In genomic region chr11:69070590-69071222, GRCm38 (mm10) we compare ENCODE assay signal across 7 mouse cellular contexts. TPM values are rescaled to one million over a fixed set of nuclear protein-coding genes. Genes with fewer than 3 reads are reported as not detected.
DNase-seq lines count a peak whose midpoint lies in the region; ATAC-seq lines count a peak whose summit lies in the region.

TSS of gene Tmem107 (plus strand) at chr11:69070806.

- H3K9ac ChIP-seq in embryonic facial prominence, embryonic 12.5 days: peak within 1 kb of the TSS; percentile 78
- H3K9ac ChIP-seq in limb, embryonic 13.5 days: peak within 1 kb of the TSS; percentile 88
- peak within 1 kb of the TSS; percentile 80 for H3K9ac ChIP-seq in midbrain, embryonic 16.5 days (ENCODE audit: low read depth, low read length)

- under 1% methylated on average over 47 of the region's 47 CpGs for WGBS in embryonic facial prominence, embryonic 12.5 days
- under 1% methylated on average over 47 of the region's 47 CpGs for WGBS in limb, embryonic 13.5 days
- WGBS in midbrain, embryonic 16.5 days: under 1% methylated on average over 47 of the region's 47 CpGs

- H3K36me3 ChIP-seq in embryonic facial prominence, embryonic 12.5 days: no peaks in the 10 kb centered on the region
- H3K36me3 ChIP-seq in limb, embryonic 13.5 days: no peaks in the 10 kb centered on the region
- H3K36me3 ChIP-seq in midbrain, embryonic 16.5 days (ENCODE audit: control insufficient read depth, insufficient read depth, low read length): no peaks in the 10 kb centered on the region

- H3K4me1 ChIP-seq in embryonic facial prominence, embryonic 12.5 days: peaks cover 29% of the 10 kb centered on the region
- H3K4me1 ChIP-seq in limb, embryonic 13.5 days: peaks cover 34% of the 10 kb centered on the region
- peaks cover 35% of the 10 kb centered on the region for H3K4me1 ChIP-seq in midbrain, embryonic 16.5 days (ENCODE audit: control insufficient read depth, insufficient read depth, low read length)

- peak within 1 kb of the TSS; percentile 92 for H3K27ac ChIP-seq in embryonic facial prominence, embryonic 12.5 days
- peak within 1 kb of the TSS; percentile 93 for H3K27ac ChIP-seq in limb, embryonic 13.5 days
- peak within 1 kb of the TSS; percentile 92 for H3K27ac ChIP-seq in midbrain, embryonic 16.5 days (ENCODE audit: low read length)

- H3K9me3 ChIP-seq in embryonic facial prominence, embryonic 12.5 days: no peaks in the 10 kb centered on the region
- no peaks in the 10 kb centered on the region for H3K9me3 ChIP-seq in limb, embryonic 13.5 days
- H3K9me3 ChIP-seq in midbrain, embryonic 16.5 days (replicated peaks; ENCODE audit: control insufficient read depth, low read length, poor library complexity, severe bottlenecking): no peaks in the 10 kb centered on the region

- peak; percentile 92 for DNase-seq in adrenal gland, postnatal 25 days
- peak; percentile 96 to 97 for DNase-seq in heart, adult 18-20 months
- DNase-seq in kidney, adult 8-10 months: peak; percentile 93 to 95
- DNase-seq in spleen, postnatal 10 days (ENCODE audit: low spot score in 2 of 2): peak; percentile 92 to 96

- peak within 1 kb of the TSS; percentile 63 for H3K4me3 ChIP-seq in embryonic facial prominence, embryonic 12.5 days
- peak within 1 kb of the TSS; percentile 58 for H3K4me3 ChIP-seq in limb, embryonic 13.5 days
- peak within 1 kb of the TSS; percentile 63 for H3K4me3 ChIP-seq in midbrain, embryonic 16.5 days (ENCODE audit: low read depth, low read length)

- H3K27me3 ChIP-seq in embryonic facial prominence, embryonic 12.5 days: no peaks in the 10 kb centered on the region
- H3K27me3 ChIP-seq in limb, embryonic 13.5 days: no peaks in the 10 kb centered on the region
- H3K27me3 ChIP-seq in midbrain, embryonic 16.5 days (ENCODE audit: control insufficient read depth, insufficient read depth, low read depth, low read length): no peaks in the 10 kb centered on the region

- peak within 1 kb of the TSS; percentile 83 for H3K4me2 ChIP-seq in embryonic facial prominence, embryonic 12.5 days (replicated peaks)
- H3K4me2 ChIP-seq in limb, embryonic 13.5 days (replicated peaks): peak within 1 kb of the TSS; percentile 79
- H3K4me2 ChIP-seq in midbrain, embryonic 16.5 days (ENCODE audit: low read length): peak within 1 kb of the TSS; percentile 80

- ATAC-seq in embryonic facial prominence, embryonic 12.5 days (ENCODE audit: insufficient number of reproducible peaks, insufficient read depth, low FRiP score, low TSS enrichment): peak; percentile 84
- ATAC-seq in limb, embryonic 13.5 days (ENCODE audit: low FRiP score, low read depth): peak; percentile 91
- ATAC-seq in midbrain, embryonic 16.5 days: peak; percentile 88

RNA-seq across cellular contexts. Expression of gene Tmem107, which starts in this region (rescaled TPM):
- 18.3 and 21.8 TPM in 2 replicates for total RNA-seq in adrenal gland, postnatal 25 days (2021)
- polyA plus RNA-seq in embryonic facial prominence, embryonic 12.5 days (2016; fragmentation: Nextera tagmentation; extraction: Ambion mirVana): 36.8 and 43.5 TPM in 2 replicates
- total RNA-seq in heart, adult 18-20 months (2021): 1 to 10 TPM; 5.3 to 7.0 TPM
- 46.4 and 52.0 TPM in 2 replicates for polyA plus RNA-seq in limb, embryonic 13.5 days (2015; fragmentation: Nextera tagmentation; extraction: Ambion mirVana)
- 41.2 and 44.0 TPM in 2 replicates for polyA plus RNA-seq in midbrain, embryonic 16.5 days (2015; fragmentation: Nextera tagmentation; extraction: Ambion mirVana)

Comparison
In these comparisons a context has a peak if more than half of its experiments do, and no peak if none do; other contexts are left out.
1. Peak in every context shown above with its lines: DNase-seq, ATAC-seq, H3K4me3 ChIP-seq and H3K27ac ChIP-seq.